Mouse (Mus musculus) heart, adult 18-20 months (tissue): ENCODE data around the gene Gm826. TPM values are rescaled to one million over a fixed set of nuclear protein-coding genes. Genes with fewer than 3 reads are reported as not detected.

Source experiments
- DNase-seq, 2 experiments: peaks; one replicate each; pipeline ENCODE4 v3.0.0; 2021 to 2022; ENCODE audit warnings: mixed read lengths in 1 of 2
- total RNA-seq, 2 experiments: library from RNA; stranded (reverse); gene quantifications; 2 replicates each; pipeline ENCODE4 v1.2.3; 2021

Gm826 gene
- total RNA-seq, 2 experiments from 2014 or later, result 7.7 to 8.2 TPM

GRCm38 (mm10) chr2:160353581-160353980 is 19.6 kb upstream of the Gm826 start:
- no peak for DNase-seq

GRCm38 (mm10) chr2:160351038-160351574 is 17.1 kb upstream of the Gm826 start:
- DNase-seq, result peak in 1 of 2 experiments; percentile 70

GRCm38 (mm10) chr2:160349578-160349977 is 15.6 kb upstream of the Gm826 start:
- no peak for DNase-seq

GRCm38 (mm10) chr2:160348796-160349195 is 14.8 kb upstream of the Gm826 start:
- DNase-seq, result no peak

GRCm38 (mm10) chr2:160348072-160348604 is 14.2 kb upstream of the Gm826 start:
- DNase-seq, result no peak

GRCm38 (mm10) chr2:160345644-160346043 is 11.7 kb upstream of the Gm826 start:
- DNase-seq, result no peak

GRCm38 (mm10) chr2:160340121-160340520 is 6.2 kb upstream of the Gm826 start:
- DNase-seq, result no peak

- no peak for DNase-seq
Observed at GRCm38 (mm10) chr2:160339595-160339994, 5.6 kb upstream of the Gm826 start.

- DNase-seq, result no peak
Observed at GRCm38 (mm10) chr2:160336053-160336452, 2.1 kb upstream of the Gm826 start.

GRCm38 (mm10) chr2:160335043-160335442 is 1.1 kb upstream of the Gm826 start:
- no peak for DNase-seq

GRCm38 (mm10) chr2:160332516-160333325 is 1.2 kb downstream of the Gm826 start:
- no peak for DNase-seq

- no peak for DNase-seq
Observed at GRCm38 (mm10) chr2:160328886-160329285, 5.1 kb downstream of the Gm826 start.

- no peak for DNase-seq
Observed at GRCm38 (mm10) chr2:160327716-160328115, 6.2 kb downstream of the Gm826 start.

GRCm38 (mm10) chr2:160327167-160327566 is 6.8 kb downstream of the Gm826 start:
- peak; percentile 66 to 80 for DNase-seq

GRCm38 (mm10) chr2:160325105-160325644 is 8.8 kb downstream of the Gm826 start:
- DNase-seq, result no peak

- peak; percentile 42 to 65 for DNase-seq
Observed at GRCm38 (mm10) chr2:160321829-160322228, 12.1 kb downstream of the Gm826 start.

GRCm38 (mm10) chr2:160318255-160318654 is 15.7 kb downstream of the Gm826 start:
- no peak for DNase-seq

- DNase-seq, result peak in 1 of 2 experiments; percentile 23
Observed at GRCm38 (mm10) chr2:160313595-160314007, 20.4 kb downstream of the Gm826 start.

GRCm38 (mm10) chr2:160305070-160305469 is 28.9 kb downstream of the Gm826 start:
- no peak for DNase-seq

- DNase-seq, result peak in 1 of 2 experiments; percentile 22
Observed at GRCm38 (mm10) chr2:160303992-160304391, 30.0 kb downstream of the Gm826 start.

GRCm38 (mm10) chr2:160302013-160302412 is 31.9 kb downstream of the Gm826 start:
- no peak for DNase-seq

- DNase-seq, result no peak
Observed at GRCm38 (mm10) chr2:160298586-160298985, 35.4 kb downstream of the Gm826 start.

- no peak for DNase-seq
Observed at GRCm38 (mm10) chr2:160288538-160289151, 45.3 kb downstream of the Gm826 start.
